Mouse (Mus musculus) lung, postnatal 25 days (tissue): ENCODE measurements at regions not wholly inside any gene's neighbourhood (a gene's known extent, or its start where the extent isn't known, plus 50 kb on each side); places are given as distances from the start of the nearest gene placed in this dataset.

ENCODE experiments used
- DNase-seq: peaks from one replicate; pipeline ENCODE4 v3.0.0; 2022; ENCODE audit warnings: low spot score

DNA sequence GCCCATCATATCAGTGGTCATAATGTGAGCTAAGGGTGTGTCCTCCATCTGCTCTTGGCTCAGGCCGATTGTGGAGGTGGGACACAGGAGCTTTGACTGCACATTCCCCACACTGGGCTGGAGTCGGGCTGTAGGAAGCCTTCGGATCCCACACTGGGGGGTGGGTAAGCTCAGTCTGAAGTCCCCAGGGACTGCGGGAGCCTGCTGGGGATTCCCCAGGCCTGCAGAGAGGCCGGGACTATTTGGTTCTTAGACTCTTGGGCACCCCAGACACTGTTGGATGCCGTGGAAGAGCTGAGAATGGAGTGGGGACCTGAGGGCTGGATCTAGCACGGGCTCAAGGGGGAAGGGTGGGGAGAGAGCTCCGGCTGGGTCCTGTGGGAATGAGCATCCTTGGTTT, 547.1 kb upstream of the Nrp1 start:
- DNase-seq: no peak

DNA sequence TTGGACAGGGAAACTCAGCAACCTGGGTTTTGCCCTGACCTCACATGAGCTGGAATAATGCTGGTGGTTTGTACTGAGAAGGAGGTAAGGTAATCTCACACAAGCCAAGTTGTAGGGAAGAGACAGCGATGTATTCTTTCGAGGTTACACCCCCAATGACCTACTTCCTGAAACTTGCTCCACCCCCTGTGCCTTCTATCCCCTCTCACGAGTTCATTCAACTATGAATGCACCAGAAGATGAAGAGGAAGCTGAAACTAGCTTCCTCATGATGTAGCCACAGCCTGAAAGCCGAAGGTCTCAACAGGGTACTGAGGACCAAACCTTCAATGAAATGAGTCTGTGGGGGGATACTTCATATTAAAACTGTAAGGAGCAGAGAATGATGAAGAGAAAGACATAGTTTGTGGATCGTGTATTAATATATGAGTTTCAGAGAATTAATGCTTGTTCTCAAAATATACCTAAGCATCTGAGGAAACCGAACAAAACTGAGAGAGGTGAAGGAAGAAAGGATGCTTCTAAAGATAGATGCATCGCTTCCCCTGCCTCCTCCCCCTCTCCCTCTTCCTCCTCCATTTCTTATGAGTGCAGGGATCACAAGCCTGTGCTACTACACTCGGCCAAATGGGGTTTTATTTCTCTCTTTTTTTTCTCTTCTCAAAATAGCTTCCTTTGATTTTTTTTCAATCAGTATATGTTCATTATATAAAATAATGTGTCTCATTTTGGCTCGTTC, 543.5 kb upstream of the Nrp1 start:
- DNase-seq: no peak

DNA sequence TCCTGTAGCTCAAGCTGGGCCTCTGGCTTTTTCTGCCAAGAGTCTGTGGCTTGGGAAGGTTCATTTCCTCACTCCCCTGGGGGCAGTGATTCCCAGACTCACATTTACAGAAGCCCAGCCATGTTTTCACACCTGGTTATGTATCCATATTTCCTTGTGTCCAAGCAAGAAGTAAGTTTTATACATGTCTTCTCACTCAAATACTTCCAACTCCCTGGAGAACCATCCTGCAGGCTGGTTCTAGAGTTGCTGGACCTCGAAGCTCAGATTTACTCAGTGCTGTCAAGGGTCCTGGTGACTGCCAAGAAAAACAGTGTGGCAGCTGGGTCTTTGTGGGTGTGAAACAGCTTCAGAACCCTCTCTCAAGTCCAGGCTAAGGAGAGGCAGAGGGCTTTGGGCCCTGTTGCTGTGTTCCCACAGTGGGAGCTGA, 537.6 kb upstream of the Nrp1 start:
- DNase-seq: no peak

DNA sequence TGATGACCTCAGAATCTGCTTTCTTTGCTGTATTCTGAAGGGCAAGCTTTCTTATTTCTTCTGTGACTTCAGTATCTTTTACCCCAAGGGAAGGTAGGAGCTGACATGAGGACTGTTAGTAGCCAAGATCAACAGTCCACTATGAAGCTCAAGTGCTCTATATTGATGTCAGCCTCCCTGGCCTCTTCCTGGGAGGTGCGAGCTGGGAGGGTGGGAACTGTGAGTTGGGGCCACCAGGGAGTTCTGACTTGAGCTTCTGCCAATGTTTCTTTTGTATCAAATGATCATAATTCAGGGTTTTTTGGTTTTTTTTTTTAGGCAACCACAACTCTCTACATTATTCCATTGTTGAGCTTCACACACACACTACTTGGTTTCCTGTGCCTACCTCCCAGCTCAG, 536.8 kb upstream of the Nrp1 start:
- DNase-seq: no peak

DNA sequence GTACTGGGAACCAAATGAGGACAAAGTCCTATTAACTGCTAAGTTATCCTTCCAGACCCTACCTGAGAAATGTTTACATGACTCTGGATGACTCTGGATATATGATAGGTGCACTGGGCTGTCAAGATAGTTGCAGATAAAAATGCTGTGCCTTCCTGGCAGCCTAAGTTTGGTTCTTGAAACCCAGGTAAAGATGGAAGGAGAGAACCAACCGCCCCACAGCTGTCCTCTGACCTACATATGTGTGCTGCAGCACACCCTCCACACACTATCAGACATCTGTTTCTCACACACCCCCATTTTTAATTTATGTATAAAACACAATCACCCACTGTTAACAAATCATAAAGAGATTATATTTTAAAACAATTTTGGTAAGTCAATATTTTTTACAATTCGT, 533.4 kb upstream of the Nrp1 start:
- DNase-seq: no peak

DNA sequence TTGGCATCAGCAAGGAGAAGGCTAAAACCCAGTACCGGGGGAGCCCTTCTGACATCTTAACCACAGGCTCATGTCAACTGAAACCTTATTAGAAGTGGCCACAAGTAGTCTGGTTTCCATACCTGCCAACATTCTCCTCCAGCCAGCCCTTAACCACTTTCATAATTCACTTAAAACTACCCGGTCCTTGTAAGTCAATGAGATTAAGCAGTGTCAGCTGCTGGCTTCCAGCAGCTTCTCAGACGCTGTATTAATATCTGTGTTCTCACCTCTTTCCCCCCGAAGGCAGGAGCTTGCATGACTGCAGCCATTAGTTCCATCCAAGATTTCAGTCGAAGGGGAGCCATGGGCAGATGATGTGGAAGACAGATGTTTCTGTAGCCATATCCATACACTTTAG, 530.6 kb upstream of the Nrp1 start:
- no peak for DNase-seq

DNA sequence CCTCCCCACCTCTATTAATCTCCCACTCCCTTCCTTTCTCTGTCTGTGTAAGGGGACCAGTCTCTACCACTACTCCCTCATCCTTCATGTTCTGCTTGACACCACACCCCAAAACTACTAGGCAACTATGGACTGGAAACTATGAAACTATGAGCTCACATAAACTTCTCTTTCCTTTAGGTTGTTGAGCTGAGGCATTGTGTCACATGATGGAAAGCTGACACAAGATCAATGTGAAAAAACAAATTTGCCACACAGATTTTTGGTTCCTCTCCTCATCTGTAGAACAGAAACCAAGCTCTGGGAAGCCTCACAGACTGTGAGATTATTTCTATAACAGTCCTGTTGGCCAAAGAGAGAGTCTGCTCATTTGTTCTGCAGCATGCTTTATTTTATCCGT, 528.7 kb upstream of the Nrp1 start:
- no peak for DNase-seq

DNA sequence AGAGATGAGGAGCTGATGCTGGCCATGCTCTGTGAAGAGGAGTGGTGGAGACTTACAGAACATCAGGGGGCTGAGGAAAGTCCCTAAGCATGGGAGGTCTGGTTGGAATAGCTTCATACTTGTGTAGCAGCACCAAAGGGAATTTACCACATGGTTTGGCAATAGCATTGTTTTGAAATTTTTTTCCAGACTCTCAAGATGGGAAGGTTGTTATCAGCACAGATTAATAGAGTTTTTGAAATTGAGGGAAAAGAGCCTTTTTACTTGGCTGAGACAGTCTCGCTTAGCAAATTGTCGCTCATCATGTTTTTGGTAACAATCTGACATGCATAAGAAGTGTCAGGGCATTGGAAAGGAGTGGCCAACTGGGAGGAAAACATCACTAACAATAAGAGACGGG, 524.4 kb upstream of the Nrp1 start:
- peak; percentile 32 for DNase-seq

DNA sequence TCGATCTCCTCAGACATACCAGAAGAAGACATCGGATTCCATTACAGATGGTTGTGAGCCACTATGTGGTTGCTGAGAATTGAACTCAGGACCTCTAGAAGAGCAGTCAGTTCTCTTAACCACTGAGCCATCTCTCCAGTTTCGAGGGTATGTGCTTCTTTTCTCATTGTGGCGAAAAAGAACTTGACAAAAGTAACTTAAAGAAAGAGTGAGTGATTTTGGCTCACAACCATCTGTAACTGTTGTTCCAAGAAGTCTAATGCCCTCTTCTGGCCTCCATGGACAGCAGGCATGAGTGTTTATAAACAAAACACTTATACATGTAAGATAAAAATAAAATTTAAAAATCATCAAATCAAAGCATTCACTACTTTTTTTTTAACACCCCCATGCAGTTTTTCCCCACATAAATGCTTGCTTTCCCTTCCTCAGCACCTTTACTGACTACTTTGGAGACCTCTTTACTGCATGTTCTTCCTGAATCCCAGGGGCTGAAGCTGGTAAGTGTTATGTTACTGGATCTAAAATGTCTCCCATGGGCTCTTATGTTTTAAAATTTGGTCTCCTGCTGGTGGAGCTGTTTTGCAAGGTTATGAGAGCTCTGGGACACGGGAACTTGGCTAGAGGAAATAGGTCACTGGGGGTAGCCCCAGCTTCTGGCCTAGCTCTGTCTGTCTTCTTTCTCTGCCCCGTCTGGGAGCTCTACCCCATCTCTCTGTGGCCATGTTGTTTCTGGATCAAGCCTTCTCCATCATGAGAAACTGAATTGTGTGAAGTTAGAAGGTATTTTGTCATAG, 521.8 kb upstream of the Nrp1 start:
- DNase-seq: no peak

DNA sequence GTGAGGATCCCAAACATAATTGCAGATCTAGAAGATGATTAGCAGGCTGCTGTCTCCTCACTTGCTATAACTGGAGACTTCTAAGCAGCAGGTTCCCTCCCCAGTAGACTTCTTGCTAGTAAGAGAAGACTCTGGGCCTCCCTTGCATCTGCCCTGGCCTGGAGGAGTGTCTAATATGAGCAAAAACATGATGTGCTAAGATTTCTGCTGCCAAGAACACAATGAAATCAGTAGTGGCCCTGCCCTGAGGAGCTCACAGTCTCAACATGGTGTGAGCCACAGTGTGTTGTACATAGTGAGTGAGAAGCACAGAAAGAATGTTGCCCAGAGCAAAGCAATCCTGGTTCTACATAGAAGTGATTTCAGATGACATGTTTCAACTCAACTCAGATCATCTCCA, 520.1 kb upstream of the Nrp1 start:
- no peak for DNase-seq

DNA sequence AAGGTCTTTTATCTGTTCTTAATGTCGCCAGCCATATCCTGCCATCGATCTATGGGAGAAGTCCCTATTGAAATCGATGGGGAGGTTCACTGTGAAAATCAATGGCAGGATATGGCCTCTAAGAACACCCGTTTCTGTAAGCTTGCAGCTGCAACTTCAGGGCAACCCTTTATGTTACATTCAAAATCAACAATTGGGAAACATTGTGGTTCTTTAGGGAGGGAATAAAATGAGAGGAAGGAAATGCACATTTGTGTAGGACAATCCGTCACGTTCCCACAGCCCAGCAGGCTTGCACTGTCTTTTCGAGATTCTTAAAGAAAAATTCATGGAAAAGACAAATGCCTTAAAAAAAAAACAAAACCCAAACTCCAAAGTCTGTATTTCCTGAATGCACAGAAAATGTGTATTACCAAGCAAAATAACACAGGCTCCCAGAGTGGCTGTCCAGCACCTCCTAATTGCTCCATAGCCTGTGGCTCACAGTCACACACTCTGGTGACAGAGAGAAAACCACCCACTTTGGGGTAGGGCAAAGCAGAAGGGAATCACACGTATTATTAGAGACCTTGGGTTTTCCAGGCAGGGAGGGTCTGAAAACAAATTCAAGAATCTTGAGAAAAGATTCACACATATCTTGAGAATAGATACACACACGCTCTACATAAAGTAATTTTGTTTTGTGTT, 510.9 kb upstream of the Nrp1 start:
- DNase-seq: no peak

DNA sequence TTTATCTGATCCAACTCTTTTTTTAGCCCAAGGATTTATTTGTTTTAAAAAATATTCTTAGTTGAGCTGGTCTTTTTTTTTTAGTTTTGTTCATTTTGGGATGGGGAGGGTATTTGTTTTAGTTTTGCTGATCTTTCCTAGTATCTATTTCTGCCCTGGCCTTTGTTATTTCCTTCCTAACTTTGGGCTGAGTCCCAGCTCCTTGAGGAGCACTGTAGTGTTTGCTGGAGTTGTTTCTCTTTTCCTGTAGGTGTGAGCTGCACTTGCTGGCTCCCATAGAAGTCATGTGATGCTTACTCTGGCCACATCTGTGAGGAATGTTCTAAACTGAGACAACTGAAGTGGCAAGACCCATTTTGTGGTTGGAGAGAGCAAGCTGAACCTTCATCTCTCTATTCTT, 508.5 kb upstream of the Nrp1 start:
- peak; percentile 73 for DNase-seq

DNA sequence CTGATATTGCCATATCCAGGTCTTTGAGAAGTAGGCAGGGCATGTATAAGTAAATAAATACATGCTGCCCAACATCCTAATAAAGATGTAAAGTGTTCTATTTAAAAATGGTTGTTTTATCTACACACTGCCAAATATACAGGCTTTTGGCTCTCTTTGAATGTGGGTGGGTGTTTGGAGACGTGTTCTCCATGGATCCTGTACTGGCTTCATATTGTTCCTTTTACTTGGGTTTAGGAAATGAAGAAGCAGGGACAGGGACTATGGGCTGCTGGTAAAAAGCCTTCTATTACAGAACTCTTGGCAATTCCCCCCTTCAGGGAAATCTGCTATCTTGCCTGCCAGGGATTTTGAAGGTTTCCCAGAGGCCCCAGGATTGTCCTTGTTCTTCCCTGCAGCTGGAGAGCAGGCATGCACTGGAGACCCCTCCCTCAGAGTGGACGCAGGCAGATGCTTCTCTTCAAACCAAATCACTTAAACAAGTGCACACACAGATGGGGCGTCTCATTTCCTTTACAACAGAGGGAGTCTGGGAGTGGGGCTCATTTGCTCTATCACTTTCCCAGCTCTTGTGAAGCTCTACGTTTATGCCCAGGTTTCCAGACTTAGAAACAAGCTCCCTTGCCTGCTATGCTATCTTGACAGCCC, 502.6 kb upstream of the Nrp1 start:
- DNase-seq: peak; percentile 6

DNA sequence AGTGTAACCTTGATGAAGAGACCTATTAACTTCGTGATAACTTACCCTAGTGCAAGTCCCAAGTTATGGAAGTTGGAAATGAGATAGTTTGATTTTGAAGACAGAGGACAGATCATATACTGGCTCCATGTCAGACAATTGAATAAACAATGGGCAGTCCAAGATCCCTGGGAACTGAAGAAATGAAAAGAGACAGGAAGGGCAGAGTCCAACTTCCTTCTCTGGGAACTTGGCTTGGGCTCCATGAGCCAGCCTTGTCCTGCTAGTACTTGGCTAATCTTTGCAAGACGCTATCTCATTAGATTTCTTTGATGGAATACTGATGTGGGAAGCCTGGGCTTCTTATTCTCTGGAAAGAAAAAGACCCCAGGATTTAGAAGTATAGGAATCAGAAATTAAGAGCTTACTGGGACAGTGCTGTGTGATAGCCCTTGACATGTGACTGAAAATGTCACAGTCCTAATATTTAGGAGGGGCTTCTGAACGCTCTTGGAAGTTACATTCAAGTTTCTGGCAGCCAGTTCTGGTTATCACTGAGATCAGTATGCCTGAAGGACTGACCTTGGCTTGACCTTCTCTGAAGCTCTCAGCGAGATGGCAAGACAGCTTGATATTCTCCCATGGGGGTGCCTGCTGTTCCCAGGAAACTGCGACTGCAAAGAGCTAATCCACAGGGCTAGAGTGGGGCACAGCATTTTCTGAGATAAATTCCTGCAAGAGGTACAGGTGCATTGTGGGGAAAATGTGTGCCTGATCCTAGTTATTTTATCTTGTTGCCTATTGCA, 501.9 kb upstream of the Nrp1 start:
- DNase-seq: peak; percentile 64

DNA sequence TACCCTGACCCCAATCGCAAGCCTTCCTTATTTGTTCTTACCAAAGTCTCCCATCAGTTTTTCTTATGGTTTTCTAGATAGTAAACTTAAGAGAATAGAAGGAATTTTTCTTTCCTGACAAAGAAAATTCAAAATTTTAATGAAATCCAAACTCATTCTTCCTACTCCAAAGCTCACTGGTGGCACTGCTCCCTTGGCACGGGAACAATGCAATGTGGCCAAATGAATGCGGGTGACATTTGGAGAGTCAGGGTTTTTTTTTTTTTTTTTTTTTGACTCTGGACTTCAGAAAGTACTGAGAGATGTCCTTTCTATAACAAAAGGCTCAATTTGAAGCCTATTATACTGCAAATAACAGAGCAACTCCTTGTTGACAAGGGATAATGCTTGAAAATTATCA, 499.4 kb upstream of the Nrp1 start:
- no peak for DNase-seq

DNA sequence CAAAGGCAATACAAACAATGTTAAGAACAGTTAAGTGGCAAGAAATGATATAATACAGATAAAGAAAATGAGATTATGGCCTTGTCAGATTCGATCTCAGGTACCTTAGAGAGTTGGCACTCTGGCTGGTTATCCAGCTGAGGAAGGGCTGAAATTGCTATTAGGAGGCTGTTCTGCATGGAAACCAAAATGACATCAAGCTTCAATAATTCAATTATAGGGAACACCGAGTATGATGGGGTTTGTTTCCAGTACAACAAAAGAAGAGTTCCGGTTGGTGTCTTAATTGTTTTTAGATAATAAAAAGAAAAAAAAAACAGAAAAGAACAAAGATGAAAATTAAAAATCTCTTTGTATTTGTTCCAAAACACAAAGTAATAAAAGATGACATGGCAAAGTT, 498.0 kb upstream of the Nrp1 start:
- no peak for DNase-seq

DNA sequence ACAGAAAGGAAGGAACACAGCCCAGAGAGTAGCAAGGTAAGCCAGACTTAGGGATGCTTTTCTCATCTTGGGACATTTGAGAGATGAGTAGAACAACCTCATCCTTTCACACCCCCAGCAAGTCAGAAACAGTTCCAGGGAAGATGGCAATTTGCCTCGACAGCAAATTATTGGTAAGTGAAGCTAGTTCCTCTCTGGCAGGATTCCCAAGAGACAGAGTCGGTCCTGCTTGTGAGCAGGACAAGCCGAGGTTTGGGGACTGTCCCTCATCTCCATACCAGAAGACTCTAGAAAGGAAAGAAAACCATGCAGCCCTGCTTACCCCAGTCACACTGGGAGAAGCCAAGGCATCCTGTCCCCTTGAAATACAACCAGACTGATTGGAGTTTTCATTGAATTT, 497.5 kb upstream of the Nrp1 start:
- DNase-seq: no peak

DNA sequence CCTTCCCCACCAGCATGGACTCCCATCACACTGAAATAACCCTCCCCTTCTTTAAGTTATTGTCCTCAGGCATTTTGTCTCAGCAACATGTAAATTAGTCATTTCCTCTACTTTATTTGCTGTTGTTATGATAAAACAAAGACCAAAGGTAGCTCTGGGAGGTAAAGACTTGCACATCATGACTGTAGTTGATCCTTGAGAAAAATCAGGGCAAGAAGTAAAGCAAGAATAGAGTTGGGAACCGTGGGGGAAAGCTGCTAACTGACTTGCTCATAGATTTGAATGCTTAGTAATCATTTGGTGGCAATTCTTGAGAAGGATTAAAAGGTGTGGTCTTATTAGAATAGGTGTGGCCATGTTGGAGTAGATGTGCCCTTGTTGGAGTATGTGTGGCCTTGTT, 473.8 kb upstream of the Nrp1 start:
- DNase-seq: no peak

DNA sequence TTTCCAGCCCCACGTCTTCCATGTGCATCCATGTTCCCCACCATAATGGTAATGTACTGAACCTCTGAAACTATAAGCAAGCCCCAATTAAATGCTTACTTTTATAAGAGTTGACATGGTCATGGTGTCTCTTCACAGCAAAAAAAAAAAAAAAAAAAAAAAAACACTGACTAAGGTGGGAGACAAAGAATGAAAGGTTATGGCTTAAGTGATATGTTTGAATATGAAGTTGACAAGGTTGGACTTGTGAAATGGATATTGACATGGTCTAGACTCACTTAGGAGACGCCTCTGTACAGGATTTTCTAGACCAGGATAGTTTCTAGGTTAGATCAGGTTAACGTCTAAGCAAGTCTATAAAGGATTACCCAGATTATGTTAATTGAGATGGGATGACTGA, 473.2 kb upstream of the Nrp1 start:
- no peak for DNase-seq

DNA sequence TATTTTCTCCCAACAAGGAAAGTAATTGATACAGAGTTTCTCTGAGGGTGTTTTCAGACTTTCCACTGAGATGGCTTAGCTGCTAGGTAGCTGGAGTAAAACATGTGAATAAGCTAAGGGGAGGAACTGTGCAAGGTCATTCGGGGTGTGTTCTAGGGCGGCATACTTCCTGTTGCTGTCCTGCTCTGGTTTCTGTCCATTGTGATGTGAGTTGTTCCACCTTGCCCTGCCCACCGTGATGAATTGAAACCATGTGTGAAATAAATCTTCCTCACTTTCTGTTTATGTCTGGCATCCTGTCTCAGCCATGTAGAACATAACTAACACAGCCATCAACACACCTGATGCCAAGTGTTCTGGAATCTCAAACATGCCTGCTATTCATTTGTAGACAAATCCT, 472.6 kb upstream of the Nrp1 start:
- DNase-seq: peak; percentile 64

DNA sequence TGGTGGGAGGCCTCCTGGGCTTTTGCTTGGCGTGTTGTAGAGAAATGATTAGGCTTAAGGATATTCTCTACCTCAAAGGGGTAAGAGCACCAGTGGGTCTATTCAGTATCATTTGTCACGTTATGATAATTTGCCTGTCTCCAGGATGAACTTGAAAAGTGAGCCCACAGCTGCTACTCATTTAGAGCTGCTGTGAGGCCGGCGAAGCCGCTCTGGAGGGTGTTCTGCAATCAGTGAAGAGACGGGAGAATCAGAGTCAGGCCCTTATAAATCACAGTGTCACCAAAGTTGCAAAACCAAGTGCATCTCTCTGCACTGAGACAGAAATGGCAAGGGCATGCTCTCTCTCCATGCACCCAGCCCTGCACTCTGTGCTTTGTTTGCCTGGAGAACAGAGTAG, 467.7 kb upstream of the Nrp1 start:
- DNase-seq: no peak

DNA sequence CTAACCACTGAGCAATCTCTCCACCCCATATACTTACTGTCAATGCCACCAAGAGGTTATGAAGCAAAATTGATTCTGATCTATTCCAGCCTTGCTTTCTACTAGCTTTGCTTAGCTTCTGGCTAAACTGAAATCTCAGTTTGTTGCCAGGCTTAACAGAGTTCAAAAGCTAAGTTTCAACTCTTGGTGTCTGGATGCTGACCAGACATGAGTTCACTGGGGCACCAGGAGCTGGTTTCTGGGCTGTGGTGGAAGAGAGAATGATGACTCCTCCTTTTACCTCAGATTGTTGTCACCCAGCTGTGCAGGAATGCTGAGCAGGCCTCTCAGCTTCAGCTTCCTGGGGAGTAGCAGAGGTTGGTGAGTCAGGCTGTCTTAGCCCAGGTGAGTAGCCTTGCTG, 464.1 kb upstream of the Nrp1 start:
- DNase-seq: no peak
